Mouse (Mus musculus): Measurements from ENCODE around the gene Fbln2.

Fbln2 gene

DNA sequence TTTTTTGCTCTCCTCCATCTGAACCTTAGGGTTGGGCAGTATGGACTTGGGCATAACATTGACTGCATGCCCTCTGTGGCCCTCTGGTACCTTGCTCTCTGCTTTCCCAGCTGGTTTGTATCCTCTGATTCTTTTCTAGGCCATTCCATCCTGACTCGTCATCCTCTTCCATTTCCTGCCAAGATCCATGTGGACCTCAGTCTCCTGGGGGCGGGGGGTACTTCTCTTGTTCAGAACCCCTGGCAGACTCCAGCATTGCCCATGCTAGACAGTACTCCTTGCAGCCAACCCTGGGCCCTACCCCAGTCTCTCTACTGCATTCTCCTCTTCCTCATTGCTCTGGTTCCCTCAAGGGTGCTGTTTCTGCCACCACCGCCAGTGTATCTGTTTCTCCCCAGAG is 19.8 kb upstream of the Fbln2 start:
- no peak for DNase-seq (ENCODE audit: low spot score in 2 of 2)

- no peak for DNase-seq (ENCODE audit: low spot score in 2 of 2)
Measured at GRCm38 (mm10) chr6:91192851-91193545, 19.3 kb upstream of the Fbln2 start.

DNA sequence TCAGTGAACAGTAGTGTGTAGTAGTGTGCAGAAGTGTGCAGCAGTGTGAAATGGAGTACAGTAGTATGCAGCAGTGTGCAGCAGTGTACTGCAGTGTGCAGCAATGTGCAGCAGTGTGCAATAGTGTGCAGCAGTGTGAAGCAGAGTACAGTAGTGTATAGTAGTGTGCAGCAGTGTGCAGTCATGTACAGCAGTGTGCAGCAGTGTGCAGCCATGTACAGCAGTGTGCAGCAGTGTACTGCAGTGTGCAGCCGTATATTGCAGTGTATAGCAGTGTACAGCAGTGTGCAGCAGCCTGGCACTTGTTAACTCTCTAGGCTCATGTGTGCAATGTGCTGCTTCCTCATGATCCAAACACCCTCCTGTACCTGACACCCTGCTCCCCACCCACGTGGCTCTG is 13.8 kb upstream of the Fbln2 start:
- DNase-seq (ENCODE audit: low spot score in 2 of 2) = no peak

- DNase-seq (ENCODE audit: low spot score in 2 of 2) = peak; percentile 61 to 69
Measured at GRCm38 (mm10) chr6:91200429-91201188, 11.6 kb upstream of the Fbln2 start.

DNA sequence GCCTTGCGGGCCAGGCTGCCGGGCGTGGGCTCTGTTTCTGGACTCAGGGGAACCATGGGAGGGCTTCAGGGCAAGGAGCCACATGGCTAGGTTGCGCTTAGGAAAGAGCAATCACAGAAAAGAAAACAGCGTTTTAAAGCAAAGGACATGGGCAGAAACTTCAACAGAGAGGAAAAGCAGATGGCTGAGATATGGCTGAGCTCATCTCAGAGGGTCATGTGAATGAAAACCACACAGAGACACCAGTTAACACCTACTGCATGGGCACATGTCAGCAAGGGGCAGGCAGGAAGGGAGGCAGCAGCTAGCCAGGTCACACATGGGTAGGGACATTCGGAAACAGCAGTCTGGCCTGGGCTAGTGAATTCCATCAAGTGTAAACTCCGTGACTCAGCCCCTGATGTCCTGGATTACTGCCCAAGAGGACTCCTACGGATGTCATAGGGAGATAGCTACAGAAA is 10.3 kb upstream of the Fbln2 start:
- no peak for DNase-seq (ENCODE audit: low spot score in 2 of 2)

GRCm38 (mm10) chr6:91202571-91202970 is 9.7 kb upstream of the Fbln2 start:
- no peak for DNase-seq (ENCODE audit: low spot score in 2 of 2)

DNA sequence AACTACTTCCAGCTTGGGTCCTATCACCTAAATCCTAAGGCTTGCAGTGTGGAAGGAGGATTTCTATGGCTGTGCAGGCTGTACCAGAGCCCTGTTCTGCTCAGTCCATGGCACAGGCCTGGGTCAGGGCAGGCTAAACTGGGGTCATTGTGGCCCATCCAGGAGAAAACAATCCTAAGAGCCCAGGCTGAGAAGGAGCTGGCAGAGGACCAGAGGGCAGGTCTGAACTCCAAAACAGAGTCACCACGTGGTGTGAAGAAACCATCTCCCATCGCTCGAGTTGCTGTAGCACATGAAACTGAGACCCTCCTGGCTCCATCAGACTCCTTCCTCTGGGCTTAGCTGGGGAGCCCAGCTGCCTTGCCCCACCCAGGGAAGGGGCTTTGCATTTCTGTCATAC is 6.9 kb upstream of the Fbln2 start:
- DNase-seq (ENCODE audit: low spot score in 2 of 2) = no peak

DNA sequence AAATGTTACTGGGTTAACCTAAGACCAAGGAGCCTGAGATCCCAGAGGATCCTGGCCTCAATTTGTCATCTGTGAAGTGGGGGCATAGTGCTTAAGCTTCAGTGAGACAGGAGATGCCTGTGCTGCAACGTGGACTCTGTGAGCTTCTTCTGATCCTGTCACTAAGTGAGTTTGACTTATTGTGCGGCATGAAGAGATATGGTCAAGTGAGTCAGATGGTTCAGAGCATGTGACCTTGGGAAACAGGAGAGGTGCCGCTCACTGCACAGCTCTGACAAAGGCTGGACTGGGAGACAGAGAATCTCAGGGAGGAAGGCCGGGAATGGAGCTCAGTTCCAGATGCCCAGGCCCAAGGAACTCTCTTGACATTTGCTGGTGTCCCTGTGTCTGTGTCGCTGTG is 6.5 kb upstream of the Fbln2 start:
- DNase-seq (ENCODE audit: low spot score in 2 of 2) = no peak

DNA sequence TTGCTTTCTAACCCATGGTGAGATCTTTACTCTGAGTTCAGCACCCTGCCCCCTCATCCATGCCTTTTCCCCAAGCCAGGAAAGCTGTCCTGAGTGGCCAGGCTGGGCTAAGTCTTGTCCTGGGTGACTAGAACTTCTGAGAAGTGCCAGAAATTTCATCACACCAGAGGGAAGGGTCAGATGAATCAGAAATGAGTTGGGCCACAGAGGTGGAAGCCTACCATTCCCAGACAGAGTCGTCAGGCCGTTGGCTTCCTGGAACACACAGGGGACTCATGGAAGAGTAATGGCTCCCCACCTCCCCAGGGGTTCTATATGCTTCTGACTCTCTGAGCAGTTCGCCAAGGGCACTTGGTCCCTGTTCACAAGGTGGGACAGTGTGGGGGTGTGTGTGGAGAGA is 4.8 kb upstream of the Fbln2 start:
- DNase-seq (ENCODE audit: low spot score in 2 of 2) = no peak

GRCm38 (mm10) chr6:91209780-91210179 is 2.5 kb upstream of the Fbln2 start:
- DNase-seq (ENCODE audit: low spot score in 2 of 2) = no peak

GRCm38 (mm10) chr6:91210852-91211251 is 1.4 kb upstream of the Fbln2 start:
- DNase-seq (ENCODE audit: low spot score in 2 of 2) = no peak

GRCm38 (mm10) chr6:91212571-91212970 is 316 bp downstream of the Fbln2 start:
- DNase-seq (ENCODE audit: low spot score in 2 of 2) = peak; percentile 61 to 78

- DNase-seq (ENCODE audit: low spot score in 2 of 2) = no peak
Measured at GRCm38 (mm10) chr6:91213287-91214218, 1.3 kb downstream of the Fbln2 start.

GRCm38 (mm10) chr6:91215454-91215853 is 3.2 kb downstream of the Fbln2 start:
- no peak for DNase-seq (ENCODE audit: low spot score in 2 of 2)

GRCm38 (mm10) chr6:91218445-91218844 is 6.2 kb downstream of the Fbln2 start:
- DNase-seq (ENCODE audit: low spot score in 2 of 2) = no peak

DNA sequence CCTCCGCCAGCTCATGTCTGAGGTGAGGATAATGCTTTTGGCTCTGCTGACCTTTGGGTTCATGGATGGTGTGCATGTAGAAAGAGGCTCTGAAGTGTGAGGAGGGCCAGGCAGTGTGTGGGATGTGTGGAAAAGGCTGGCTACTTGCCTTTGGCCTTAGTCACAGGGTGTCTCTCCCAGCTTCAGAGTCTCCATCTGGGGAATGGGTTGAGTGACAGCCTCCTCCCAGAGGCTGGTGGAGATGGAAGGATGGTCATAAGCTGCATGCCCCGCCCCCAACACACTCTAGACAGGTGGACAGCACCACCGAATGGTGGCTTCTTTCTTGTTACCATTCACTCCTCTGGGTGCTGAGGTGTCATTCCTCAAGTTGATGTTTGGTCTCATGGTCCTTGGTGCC is 6.6 kb downstream of the Fbln2 start:
- DNase-seq (ENCODE audit: low spot score in 2 of 2) = no peak

- DNase-seq (ENCODE audit: low spot score in 2 of 2) = no peak
Measured at GRCm38 (mm10) chr6:91220062-91220461, 7.8 kb downstream of the Fbln2 start.

GRCm38 (mm10) chr6:91221094-91221493 is 8.8 kb downstream of the Fbln2 start:
- no peak for DNase-seq (ENCODE audit: low spot score in 2 of 2)

GRCm38 (mm10) chr6:91222694-91223346 is 10.6 kb downstream of the Fbln2 start:
- no peak for DNase-seq (ENCODE audit: low spot score in 2 of 2)

DNA sequence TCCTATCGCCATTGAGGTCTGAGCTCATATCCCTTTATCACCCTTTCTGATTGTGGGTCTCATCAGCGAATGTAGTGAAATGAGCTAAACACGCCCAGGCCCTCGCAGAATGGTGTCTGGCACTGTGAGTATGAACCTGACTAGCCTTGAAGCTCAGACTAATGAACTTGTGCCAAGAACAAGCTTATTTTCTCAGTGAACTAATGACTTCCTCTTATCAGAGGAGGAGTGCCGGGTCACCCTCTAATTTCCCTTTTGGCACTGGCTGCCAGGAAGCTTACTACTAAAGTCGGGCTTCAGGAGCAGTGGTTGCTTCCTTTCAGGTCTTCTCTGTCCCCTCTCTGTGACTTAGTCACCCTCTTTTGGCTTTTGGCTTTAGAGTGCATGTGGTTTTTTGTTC is 12.7 kb downstream of the Fbln2 start:
- no peak for DNase-seq (ENCODE audit: low spot score in 2 of 2)

GRCm38 (mm10) chr6:91225346-91225745 is 13.1 kb downstream of the Fbln2 start:
- DNase-seq (ENCODE audit: low spot score in 2 of 2) = no peak

DNA sequence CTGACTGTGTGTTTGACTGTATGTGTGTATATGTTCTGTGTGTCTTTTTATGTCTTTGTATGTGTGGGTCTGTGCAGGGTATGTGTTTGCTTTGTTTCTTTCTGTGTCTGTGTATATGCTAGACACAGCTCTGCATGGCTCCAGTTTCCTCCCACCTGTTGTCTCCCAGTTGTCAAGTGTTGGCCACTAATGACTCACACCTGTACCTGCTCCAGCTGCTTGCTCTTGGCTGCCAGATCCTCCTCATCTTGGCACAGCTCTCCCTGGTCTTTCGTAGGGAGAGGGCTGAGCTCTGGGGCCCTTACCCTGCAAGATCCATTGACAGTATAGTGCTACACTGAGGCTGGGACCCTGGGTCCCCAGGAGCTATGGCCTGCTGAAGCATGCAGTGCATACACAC is 13.8 kb downstream of the Fbln2 start:
- DNase-seq (ENCODE audit: low spot score in 2 of 2) = no peak

Data from urinary bladder, postnatal 4 days (tissue).